Mouse (Mus musculus) heart, embryonic 16.5 days (tissue): ENCODE measurements around the gene Rfk. TPM values are rescaled to one million over a fixed set of nuclear protein-coding genes. Genes with fewer than 3 reads are reported as not detected.

ENCODE experiments used
- ATAC-seq: fragments of 200-750 bp; cut with Nextera tagmentation; replicated peaks from 2 replicates; pipeline ENCODE4 v1.8.0; 2017; ENCODE audit warnings: moderate number of reproducible peaks; ENCODE audit not compliant: insufficient read depth, low FRiP score; ENCODE audit errors: extremely low read depth
- H3K27ac ChIP-seq: fragments of 300-500 bp; sonication (generic); 2 replicates; pipeline ENCODE4 v1.5.1; 2014; ENCODE audit warnings: mild to moderate bottlenecking, low read length, control low read depth, moderate library complexity
- H3K27me3 ChIP-seq: fragments of 300-500 bp; sonication (generic); 2 replicates; pipeline ENCODE4 v1.6.1; 2014; ENCODE audit warnings: low read length, mixed read lengths; ENCODE audit not compliant: control insufficient read depth, insufficient read depth
- H3K36me3 ChIP-seq: fragments of 300-500 bp; sonication (generic); 2 replicates; pipeline ENCODE4 v1.6.1; 2014; ENCODE audit not compliant: control insufficient read depth, insufficient read depth
- H3K4me1 ChIP-seq: fragments of 300-500 bp; sonication (generic); 2 replicates; pipeline ENCODE4 v1.6.1; 2014; ENCODE audit warnings: low read length, mixed read lengths; ENCODE audit not compliant: control insufficient read depth, insufficient read depth
- H3K4me2 ChIP-seq: fragments of 300-500 bp; sonication (generic); 2 replicates; pipeline ENCODE4 v1.6.1; 2014; ENCODE audit warnings: low read depth, mild to moderate bottlenecking, control low read depth, low read length
- H3K4me3 ChIP-seq: fragments of 300-500 bp; sonication (generic); 2 replicates; pipeline ENCODE4 v1.5.1; 2014; ENCODE audit warnings: mild to moderate bottlenecking, control low read depth, low read length
- H3K9ac ChIP-seq: fragments of 300-500 bp; sonication (generic); 2 replicates; pipeline ENCODE4 v1.6.1; 2014; ENCODE audit warnings: low read length, control low read depth
- H3K9me3 ChIP-seq: fragments of 300-500 bp; sonication (generic); replicated peaks from 2 replicates; pipeline ENCODE4 v1.6.1; 2016; ENCODE audit warnings: low read length; ENCODE audit not compliant: control insufficient read depth
- WGBS: fragments of 180-500 bp; shearing (Covaris S2); extraction: QIAGEN DNeasy Blood & Tissue Kit; methylation state at CpG from one replicate; pipeline ENCODE4 v1.1.7; 2014; 5-methylcytosine and 5-hydroxymethylcytosine counted together
- polyA plus RNA-seq: library from polyadenylated mRNA; unstranded; fragments of >200 nt; fragmentation: Nextera tagmentation; extraction: Ambion mirVana; gene quantifications from 2 replicates; pipeline ENCODE4 v1.2.1, GENCODE M21; 2015

Rfk gene
- polyA plus RNA-seq, 1 experiment from 2014 or later = 68.9 TPM

GRCm38 (mm10) chr19:17410465-17411065 lies 16.7 kb downstream of the Rfk start:
- Histone ChIP-seq H3K27me3 (no peaks in the 10 kb centered on the region), H3K9me3 (peaks cover 2% of the 10 kb centered on the region; the same call in 1 of the 2 replicates), H3K27ac (no peak overlapping the region), H3K36me3 (no peaks in the 10 kb centered on the region), H3K9ac (no peak overlapping the region), H3K4me1 (no peaks in the 10 kb centered on the region), H3K4me2 (no peak overlapping the region), H3K4me3 (no peak overlapping the region)
- 76% methylated on average over 5 of the region's 5 CpGs for WGBS
- no peak for ATAC-seq

GRCm38 (mm10) chr19:17412915-17413459 lies 19.1 kb downstream of the Rfk start:
- Histone ChIP-seq H3K4me3 (no peak overlapping the region), H3K4me2 (no peak overlapping the region), H3K9me3 (no peaks in the 10 kb centered on the region), H3K9ac (no peak overlapping the region), H3K27me3 (no peaks in the 10 kb centered on the region), H3K4me1 (no peaks in the 10 kb centered on the region), H3K27ac (no peak overlapping the region), H3K36me3 (no peaks in the 10 kb centered on the region)
- no peak for ATAC-seq
- WGBS = 52% methylated on average over 4 of the region's 4 CpGs

- Histone ChIP-seq H3K27ac (no peak overlapping the region), H3K4me2 (no peak overlapping the region), H3K9ac (no peak overlapping the region), H3K4me3 (no peak overlapping the region), H3K27me3 (no peaks in the 10 kb centered on the region), H3K9me3 (no peaks in the 10 kb centered on the region), H3K4me1 (no peaks in the 10 kb centered on the region), H3K36me3 (no peaks in the 10 kb centered on the region)
- no peak for ATAC-seq
- WGBS = 53% methylated on average over 1 of the region's 1 CpGs
Measured at GRCm38 (mm10) chr19:17417855-17418254, 24.0 kb downstream of the Rfk start.

- no peaks in the 10 kb centered on the region for H3K27me3 ChIP-seq
- no peak overlapping the region for H3K27ac ChIP-seq
- WGBS = 38% methylated on average over 3 of the region's 3 CpGs
- H3K9me3 ChIP-seq = no peaks in the 10 kb centered on the region
- H3K36me3 ChIP-seq = no peaks in the 10 kb centered on the region
- no peak overlapping the region for H3K4me3 ChIP-seq
- no peaks in the 10 kb centered on the region for H3K4me1 ChIP-seq
- peak; percentile 18; the same call in 1 of the 2 replicates for ATAC-seq
- H3K9ac ChIP-seq = no peak overlapping the region
- no peak overlapping the region for H3K4me2 ChIP-seq
Measured at GRCm38 (mm10) chr19:17423306-17423705, 29.5 kb downstream of the Rfk start.

GRCm38 (mm10) chr19:17427824-17428560 lies 34.1 kb downstream of the Rfk start:
- no peaks in the 10 kb centered on the region for H3K4me1 ChIP-seq
- 95% methylated on average over 2 of the region's 2 CpGs for WGBS
- ATAC-seq = no peak

GRCm38 (mm10) chr19:17428561-17428914 lies 34.7 kb downstream of the Rfk start:
- Histone ChIP-seq H3K4me3 (no peak overlapping the region), H3K4me2 (no peak overlapping the region), H3K9ac (no peak overlapping the region), H3K27ac (no peak overlapping the region), H3K9me3 (no peaks in the 10 kb centered on the region), H3K36me3 (no peaks in the 10 kb centered on the region), H3K27me3 (no peaks in the 10 kb centered on the region), H3K4me1 (no peaks in the 10 kb centered on the region)
- ATAC-seq = no peak
- 64% methylated on average over 2 of the region's 2 CpGs for WGBS

More at GRCm38 (mm10) chr19:17427824-17428560, 34.1 kb downstream of the Rfk start:
- no peaks in the 10 kb centered on the region for H3K9me3 ChIP-seq
- no peak overlapping the region for H3K4me2 ChIP-seq
- H3K9ac ChIP-seq = no peak overlapping the region
- no peaks in the 10 kb centered on the region for H3K36me3 ChIP-seq
- no peak overlapping the region for H3K27ac ChIP-seq
- no peak overlapping the region for H3K4me3 ChIP-seq
- H3K27me3 ChIP-seq = no peaks in the 10 kb centered on the region

GRCm38 (mm10) chr19:17436651-17437050 lies 42.8 kb downstream of the Rfk start:
- H3K4me2 ChIP-seq = no peak overlapping the region
- no peak overlapping the region for H3K27ac ChIP-seq
- 71% methylated on average over 1 of the region's 1 CpGs for WGBS

GRCm38 (mm10) chr19:17439476-17440189 lies 45.8 kb downstream of the Rfk start:
- Histone ChIP-seq H3K9me3 (no peaks in the 10 kb centered on the region), H3K27ac (no peak overlapping the region), H3K4me2 (no peak overlapping the region), H3K4me1 (no peaks in the 10 kb centered on the region), H3K9ac (no peak overlapping the region), H3K36me3 (no peaks in the 10 kb centered on the region), H3K27me3 (no peaks in the 10 kb centered on the region), H3K4me3 (no peak overlapping the region)
- no peak for ATAC-seq
- 53% methylated on average over 4 of the region's 4 CpGs for WGBS

More at GRCm38 (mm10) chr19:17436651-17437050, 42.8 kb downstream of the Rfk start:
- no peaks in the 10 kb centered on the region for H3K4me1 ChIP-seq
- H3K9me3 ChIP-seq = no peaks in the 10 kb centered on the region
- H3K36me3 ChIP-seq = no peaks in the 10 kb centered on the region
- no peak for ATAC-seq
- no peaks in the 10 kb centered on the region for H3K27me3 ChIP-seq
- no peak overlapping the region for H3K4me3 ChIP-seq
- no peak overlapping the region for H3K9ac ChIP-seq

GRCm38 (mm10) chr19:17443581-17443980 lies 49.7 kb downstream of the Rfk start:
- H3K27me3 ChIP-seq = no peaks in the 10 kb centered on the region
- no peaks in the 10 kb centered on the region for H3K9me3 ChIP-seq
- 85% methylated on average over 7 of the region's 7 CpGs for WGBS
- no peak for ATAC-seq
- H3K4me3 ChIP-seq = no peak overlapping the region
- H3K27ac ChIP-seq = no peak overlapping the region
- no peak overlapping the region for H3K9ac ChIP-seq
- H3K36me3 ChIP-seq = no peaks in the 10 kb centered on the region
- H3K4me2 ChIP-seq = no peak overlapping the region
- no peaks in the 10 kb centered on the region for H3K4me1 ChIP-seq
